Mouse (Mus musculus): ENCODE results near the gene Lfng.

Gene Lfng

DNA sequence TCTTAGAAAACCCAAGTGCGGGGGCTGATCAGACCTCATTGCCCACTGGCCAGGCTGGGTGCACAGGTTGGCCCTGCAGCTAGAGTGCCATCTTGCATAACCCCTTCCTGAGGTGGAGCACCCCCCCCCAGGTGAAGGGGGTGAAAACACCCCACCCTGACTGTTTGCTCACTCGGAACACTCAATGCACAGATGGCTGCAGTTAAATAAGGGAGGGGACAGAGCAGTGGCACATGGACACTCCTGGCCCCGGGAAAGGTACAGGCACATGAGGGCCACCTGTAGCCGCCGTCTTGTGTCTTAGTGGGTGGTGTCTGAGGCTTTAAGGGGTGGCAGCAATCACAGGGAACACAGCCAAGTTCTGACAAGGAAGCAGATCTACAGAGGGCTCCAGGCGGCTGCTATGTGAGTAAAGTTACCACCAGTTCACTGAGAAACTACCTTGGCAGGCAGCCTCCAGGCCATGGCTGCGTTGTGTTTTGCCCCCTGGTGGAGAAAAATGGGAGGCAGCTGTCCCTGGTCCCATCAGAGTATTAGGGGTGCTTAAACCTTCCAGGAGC lies 56.6 kb downstream of the Lfng start:
- peak; percentile 84 for DNase-seq
